31 mouse cellular contexts compared by ENCODE assay signal in the genomic region with DNA sequence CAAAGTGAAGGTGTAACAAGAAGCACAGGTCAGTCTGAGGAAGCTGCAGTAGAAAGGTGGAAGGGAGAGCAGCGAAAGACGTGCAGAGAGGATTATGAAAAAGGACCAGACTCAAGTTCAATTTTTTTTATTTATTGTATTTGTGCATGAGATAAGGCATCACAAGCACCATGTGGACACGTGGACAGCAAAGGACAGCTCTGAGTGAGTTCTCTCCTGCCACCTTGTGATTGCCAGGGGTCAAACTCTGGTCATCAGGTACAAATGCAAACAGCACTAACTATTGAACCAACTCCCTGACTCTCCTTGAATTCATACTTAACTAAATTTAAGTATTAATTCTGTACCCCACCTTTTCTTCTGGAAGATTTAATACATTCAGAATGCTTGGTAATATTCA.
"Had no signal": no experiment of that assay in that cellular context is flagged by ENCODE, and none has a peak within 500 bp of the region (broad histone marks: within the 10 kb centered on the region; RNA-seq: fewer than 3 reads in every experiment).

No protein-coding gene starts in this region.

- H3K4me2 ChIP-seq: limb, embryonic 12.5 days; limb, embryonic 13.5 days; limb, embryonic 15.5 days; liver, embryonic 11.5 days; liver, embryonic 13.5 days; liver, embryonic 15.5 days; lung, embryonic 14.5 days; lung, embryonic 15.5 days; midbrain, embryonic 11.5 days; midbrain, embryonic 12.5 days; midbrain, embryonic 13.5 days; midbrain, embryonic 15.5 days; neural tube, embryonic 12.5 days had no signal

- H3K36me3 ChIP-seq: limb, embryonic 10.5 days; limb, embryonic 12.5 days; limb, embryonic 13.5 days; limb, embryonic 15.5 days; liver, embryonic 13.5 days; liver, embryonic 15.5 days; lung, embryonic 15.5 days; midbrain, embryonic 10.5 days; midbrain, embryonic 12.5 days; midbrain, embryonic 13.5 days; midbrain, embryonic 15.5 days; neural tube, embryonic 12.5 days had no signal

- H3K27me3 ChIP-seq: limb, embryonic 12.5 days; limb, embryonic 13.5 days; limb, embryonic 15.5 days; liver, embryonic 13.5 days; liver, embryonic 15.5 days; lung, embryonic 15.5 days; megakaryocyte, embryonic 14.5 days; midbrain, embryonic 12.5 days; midbrain, embryonic 13.5 days; midbrain, embryonic 15.5 days; neural tube, embryonic 12.5 days had no signal

- H3K4me1 ChIP-seq: limb, embryonic 10.5 days; limb, embryonic 12.5 days; limb, embryonic 13.5 days; limb, embryonic 15.5 days; liver, embryonic 13.5 days; liver, embryonic 15.5 days; lung, embryonic 15.5 days; megakaryocyte, embryonic 14.5 days; midbrain, embryonic 10.5 days; midbrain, embryonic 12.5 days; midbrain, embryonic 13.5 days; midbrain, embryonic 15.5 days; neural tube, embryonic 12.5 days had no signal

- H3K4me3 ChIP-seq: limb, embryonic 10.5 days; limb, embryonic 12.5 days; limb, embryonic 13.5 days; limb, embryonic 15.5 days; liver, embryonic 13.5 days; liver, embryonic 15.5 days; lung, embryonic 15.5 days; megakaryocyte, embryonic 14.5 days; midbrain, embryonic 10.5 days; midbrain, embryonic 12.5 days; midbrain, embryonic 13.5 days; midbrain, embryonic 15.5 days; myocyte; neural tube, embryonic 12.5 days had no signal

- H3K27ac ChIP-seq: limb, embryonic 10.5 days; limb, embryonic 12.5 days; limb, embryonic 13.5 days; limb, embryonic 15.5 days; liver, embryonic 13.5 days; liver, embryonic 14.5 days; liver, embryonic 15.5 days; lung, embryonic 15.5 days; macrophage; midbrain, embryonic 10.5 days; midbrain, embryonic 12.5 days; midbrain, embryonic 13.5 days; midbrain, embryonic 15.5 days; neural tube, embryonic 12.5 days had no signal

- ATAC-seq: liver, postnatal 0 days; lung, postnatal 0 days; midbrain, embryonic 13.5 days; midbrain, embryonic 15.5 days; midbrain, embryonic 16.5 days had no signal

- H3K9ac ChIP-seq: limb, embryonic 12.5 days; limb, embryonic 13.5 days; limb, embryonic 15.5 days; liver, embryonic 13.5 days; liver, embryonic 14.5 days; liver, embryonic 15.5 days; liver, postnatal 0 days; lung, embryonic 14.5 days; lung, embryonic 15.5 days; midbrain, embryonic 12.5 days; midbrain, embryonic 13.5 days; midbrain, embryonic 15.5 days; neural tube, embryonic 12.5 days had no signal

- H3K9me3 ChIP-seq: limb, embryonic 10.5 days; limb, embryonic 12.5 days; limb, embryonic 13.5 days; limb, embryonic 15.5 days; liver, embryonic 13.5 days; liver, embryonic 15.5 days; lung, embryonic 15.5 days; megakaryocyte, embryonic 14.5 days; midbrain, embryonic 10.5 days; midbrain, embryonic 12.5 days; midbrain, embryonic 13.5 days; midbrain, embryonic 15.5 days; neural tube, embryonic 12.5 days had no signal

- DNase-seq: left cerebral cortex, postnatal 4 days; liver; liver, embryonic 13.5 days; liver, postnatal 0 days; lung, adult 18-20 months; lung, adult 2 months; lung, embryonic 14.5 days; lung, postnatal 10 days; lung, postnatal 14 days; lung, postnatal 36 days; lung, postnatal 4 days; midbrain, embryonic 14.5 days had no signal
